Mouse (Mus musculus): ENCODE results near the gene Traf3ip2.

Gene Traf3ip2

DNA sequence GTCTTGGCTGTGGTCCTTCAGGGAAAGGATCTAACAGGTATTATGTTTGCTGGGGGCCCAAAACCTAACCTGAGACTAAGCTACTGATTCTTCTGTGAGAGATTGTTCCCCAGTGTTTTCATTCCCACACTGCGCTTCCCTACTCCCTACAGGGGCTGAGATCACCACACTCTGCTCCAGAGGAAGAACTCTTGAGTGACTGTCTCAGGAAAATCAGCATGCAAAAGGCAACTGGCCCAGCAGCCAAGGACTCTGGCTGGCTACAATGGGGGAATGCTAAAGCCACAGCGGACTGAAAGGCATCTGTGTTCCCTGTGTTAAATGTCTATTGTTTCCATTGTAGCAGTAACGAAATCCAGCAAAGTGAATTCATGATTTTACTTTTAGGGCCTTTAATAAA lies 62.0 kb downstream of the Traf3ip2 start:
- no peak for DNase-seq (ENCODE audit: low read depth, low spot score)

DNA sequence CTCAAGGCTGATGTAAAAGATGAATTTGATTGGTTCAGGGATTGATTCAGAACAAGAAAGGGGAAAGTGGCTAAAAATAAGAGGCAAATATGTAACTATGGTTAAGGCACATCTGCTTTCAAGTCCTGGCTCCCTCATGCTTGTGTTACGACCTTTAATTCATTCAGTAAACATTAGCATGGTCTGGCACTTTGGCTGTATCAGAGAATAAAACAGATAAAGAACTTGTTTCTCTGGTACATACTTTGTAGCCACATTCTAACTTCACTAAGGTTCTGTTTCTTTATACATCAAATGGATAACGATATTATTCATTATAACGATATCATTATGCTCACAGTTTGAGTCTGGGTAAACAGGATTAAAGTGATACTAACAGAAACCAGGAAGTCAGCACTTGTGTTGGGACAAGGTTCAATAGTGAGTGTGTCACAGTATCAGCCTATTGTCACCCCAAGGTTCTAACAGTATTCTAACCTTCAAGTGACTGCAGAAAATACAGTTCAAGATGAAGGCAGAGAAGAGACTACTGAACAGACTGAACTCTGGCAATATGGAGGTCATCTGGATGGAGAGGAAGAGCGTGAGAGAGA lies 65.6 kb downstream of the Traf3ip2 start:
- DNase-seq (ENCODE audit: low read depth, low spot score): no peak

DNA sequence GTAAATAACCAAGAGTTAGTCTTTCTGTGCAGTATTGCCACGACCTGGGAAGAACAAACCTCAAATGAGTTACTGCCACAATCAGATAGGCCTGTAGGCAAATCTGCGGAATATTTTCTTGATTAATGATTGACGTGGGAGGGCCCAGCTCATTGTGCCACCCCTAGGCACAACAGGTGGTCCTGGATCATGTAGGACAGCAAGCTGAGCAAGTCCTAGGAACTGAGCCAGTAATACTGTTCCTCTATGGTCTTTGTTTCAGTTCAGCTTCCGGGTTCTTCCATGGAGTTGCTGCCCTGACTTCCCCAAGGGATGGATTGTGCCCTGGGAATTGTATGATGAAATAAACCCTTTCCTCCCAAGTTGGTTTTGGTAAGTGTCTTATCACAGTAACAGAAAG lies 68.3 kb downstream of the Traf3ip2 start:
- no peak for DNase-seq (ENCODE audit: low read depth, low spot score)

DNA sequence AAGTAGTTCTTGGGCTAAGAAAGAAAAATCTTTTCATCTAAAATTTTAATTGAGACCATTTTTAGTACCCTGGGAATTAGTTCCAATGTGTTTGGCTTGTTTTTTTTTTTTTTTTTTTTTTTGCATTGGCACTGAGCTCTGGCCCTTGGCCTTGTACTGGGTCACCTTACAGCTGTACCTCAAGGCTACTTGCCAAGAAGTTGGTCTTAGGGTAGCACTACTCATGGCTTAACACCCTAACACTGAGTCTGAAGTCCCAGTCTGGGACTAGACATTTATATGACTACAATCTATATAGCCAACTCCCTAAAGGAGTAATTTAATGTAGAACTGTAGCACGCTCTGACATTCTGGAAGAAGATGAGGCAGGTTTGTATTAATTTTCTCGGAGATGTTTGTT lies 69.8 kb downstream of the Traf3ip2 start:
- DNase-seq (ENCODE audit: low read depth, low spot score): no peak

DNA sequence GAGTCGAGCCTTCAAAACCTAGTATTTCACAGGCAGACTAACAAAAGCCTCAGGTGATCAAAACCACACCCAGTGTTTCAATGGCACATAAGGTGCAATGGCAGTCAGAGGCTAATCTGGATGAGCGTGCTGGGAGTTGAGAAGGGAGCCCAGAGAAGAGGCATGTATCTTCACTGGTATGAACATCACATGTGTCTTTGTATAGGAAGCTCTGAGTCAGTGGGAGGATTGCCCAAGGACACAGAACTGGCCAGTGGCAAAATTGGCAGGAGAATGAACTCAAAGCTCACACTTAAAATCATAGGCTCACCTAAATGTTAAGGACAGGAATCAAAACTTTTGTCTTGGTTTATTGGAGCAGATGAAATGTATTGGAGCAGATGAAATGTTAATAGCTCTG lies 70.7 kb downstream of the Traf3ip2 start:
- no peak for DNase-seq (ENCODE audit: low read depth, low spot score)

DNA sequence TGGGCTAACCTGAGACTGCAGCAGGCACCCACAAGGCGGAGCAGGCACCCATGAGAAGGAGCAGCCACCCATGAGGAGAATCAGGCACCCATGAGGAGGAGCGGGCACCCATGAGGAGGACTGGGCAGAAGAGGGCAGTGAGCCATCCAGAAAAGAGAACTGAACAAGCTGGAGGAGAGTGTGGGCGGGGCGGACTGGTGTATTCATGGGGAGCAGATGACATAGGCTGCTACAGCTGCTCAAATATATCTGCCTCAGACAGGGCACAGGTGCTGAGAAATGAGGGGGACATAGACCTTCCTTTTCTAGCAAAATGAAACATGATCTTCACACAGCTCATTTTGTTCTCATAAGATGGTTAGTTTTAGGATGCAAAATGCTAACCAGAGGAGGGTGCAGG lies 74.1 kb downstream of the Traf3ip2 start:
- DNase-seq (ENCODE audit: low read depth, low spot score): no peak

DNA sequence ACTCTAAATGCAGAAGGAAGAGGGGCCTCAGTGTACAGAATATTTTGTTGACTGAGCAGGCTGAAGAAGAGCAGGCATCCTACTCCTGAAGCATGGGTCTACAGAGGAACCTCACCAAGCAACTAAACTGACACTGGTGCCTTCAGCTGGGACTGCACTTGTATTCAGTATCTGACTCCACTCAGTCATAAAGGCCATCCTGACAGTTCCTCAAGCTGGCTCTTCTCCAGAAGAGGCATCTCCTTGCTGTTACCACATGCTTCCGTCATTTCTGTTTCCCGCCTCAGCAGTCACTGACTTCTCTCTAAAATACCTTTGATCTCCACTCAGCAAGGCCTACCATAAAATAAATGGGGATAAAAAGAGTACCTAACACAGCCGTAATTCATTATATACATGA lies 75.1 kb downstream of the Traf3ip2 start:
- no peak for DNase-seq (ENCODE audit: low read depth, low spot score)

DNA sequence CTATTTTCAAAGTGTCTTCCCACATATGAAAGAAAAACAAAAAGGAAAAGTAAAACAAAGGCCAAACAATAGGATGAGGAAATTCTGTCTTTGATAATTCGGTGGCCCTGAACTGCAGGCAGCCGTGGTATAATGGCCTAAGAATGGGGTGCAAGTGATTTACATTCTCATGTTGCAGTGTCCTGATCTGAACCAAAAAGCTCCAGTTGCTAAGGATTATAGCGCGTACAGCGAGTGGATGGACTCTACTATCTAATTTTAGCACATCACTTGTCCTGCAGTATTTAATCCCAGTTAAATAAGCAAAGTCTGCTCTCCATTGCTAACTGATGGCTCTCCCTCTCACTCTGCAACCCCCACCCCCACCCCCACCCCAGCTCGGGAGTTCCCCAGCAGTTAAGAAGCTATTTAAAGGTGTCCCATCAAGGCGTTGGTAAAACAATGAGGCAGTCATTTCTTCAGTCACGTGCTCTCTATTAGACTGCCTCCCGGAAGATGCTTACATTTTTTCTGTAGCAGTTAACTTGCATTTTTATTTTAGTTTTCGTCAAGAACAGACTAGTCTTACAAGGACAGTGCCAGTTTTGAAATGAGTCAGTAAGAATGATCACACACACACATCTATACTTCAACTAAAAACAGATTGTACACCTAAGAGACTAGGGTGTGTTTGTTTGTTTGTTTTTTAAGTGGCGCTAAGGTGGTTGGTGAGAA lies 78.8 kb downstream of the Traf3ip2 start:
- no peak for DNase-seq (ENCODE audit: low read depth, low spot score)

DNA sequence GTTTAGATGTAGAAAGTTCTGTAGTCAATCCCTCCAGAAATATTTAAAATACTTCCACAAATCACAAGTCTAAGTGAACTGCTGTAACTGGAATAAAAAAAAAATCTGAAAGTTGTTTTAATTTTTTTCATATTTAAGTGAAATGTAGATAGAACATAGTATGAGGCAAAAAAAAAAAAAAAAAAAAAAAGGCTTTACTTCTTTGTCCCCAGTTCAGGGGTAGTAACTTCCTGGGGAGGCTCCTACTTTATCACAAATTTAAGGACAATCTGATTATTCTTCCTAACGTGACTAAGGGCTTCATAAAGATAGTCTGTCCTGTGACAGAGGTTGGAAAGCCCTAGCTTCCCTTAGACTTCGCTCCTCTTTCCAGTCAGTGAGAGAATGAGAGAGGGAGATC lies 79.4 kb downstream of the Traf3ip2 start:
- no peak for DNase-seq (ENCODE audit: low read depth, low spot score)

Measured in WW6 (cell line).